Mouse (Mus musculus) inflammation-experienced regulatory T-cells, adult 6 months (primary cell): ENCODE measurements around the gene Fgf10. TPM values are rescaled to one million over a fixed set of nuclear protein-coding genes. Genes with fewer than 3 reads are reported as not detected.

Source experiments
- ATAC-seq: one replicate; pipeline ENCODE4 v1.8.0; 2017
- polyA plus RNA-seq, 3 experiments: library from polyadenylated mRNA; unstranded; fragments of 100-300 nt; shearing (Covaris generic); gene quantifications; one replicate each; pipeline ENCODE4 v1.2.1; 2017

Gene Fgf10
- polyA plus RNA-seq, result not detected

DNA sequence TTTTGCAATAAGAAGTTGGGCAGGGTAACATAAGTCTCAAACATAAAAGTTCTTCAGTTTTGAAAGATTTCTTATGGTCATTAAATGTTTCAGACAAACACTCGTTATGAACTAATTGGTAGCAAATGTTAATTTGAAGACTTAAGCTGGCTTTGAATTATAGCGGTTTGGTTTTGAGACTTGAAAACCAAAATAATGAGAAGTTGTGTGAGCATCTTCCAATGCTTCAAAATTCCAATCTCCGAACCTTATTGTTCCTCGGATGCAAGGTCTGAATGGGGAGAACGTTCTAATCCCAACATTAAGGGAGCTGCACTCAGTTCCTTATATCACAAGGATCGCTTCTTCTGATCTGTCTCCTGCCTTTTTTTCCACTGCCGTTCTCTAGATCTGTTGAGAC, at the start of gene Fgf10:
Gene Fgf10 (plus strand): TSS at position 301 of the 400 bp plus-strand sequence.
- no peak for ATAC-seq

DNA sequence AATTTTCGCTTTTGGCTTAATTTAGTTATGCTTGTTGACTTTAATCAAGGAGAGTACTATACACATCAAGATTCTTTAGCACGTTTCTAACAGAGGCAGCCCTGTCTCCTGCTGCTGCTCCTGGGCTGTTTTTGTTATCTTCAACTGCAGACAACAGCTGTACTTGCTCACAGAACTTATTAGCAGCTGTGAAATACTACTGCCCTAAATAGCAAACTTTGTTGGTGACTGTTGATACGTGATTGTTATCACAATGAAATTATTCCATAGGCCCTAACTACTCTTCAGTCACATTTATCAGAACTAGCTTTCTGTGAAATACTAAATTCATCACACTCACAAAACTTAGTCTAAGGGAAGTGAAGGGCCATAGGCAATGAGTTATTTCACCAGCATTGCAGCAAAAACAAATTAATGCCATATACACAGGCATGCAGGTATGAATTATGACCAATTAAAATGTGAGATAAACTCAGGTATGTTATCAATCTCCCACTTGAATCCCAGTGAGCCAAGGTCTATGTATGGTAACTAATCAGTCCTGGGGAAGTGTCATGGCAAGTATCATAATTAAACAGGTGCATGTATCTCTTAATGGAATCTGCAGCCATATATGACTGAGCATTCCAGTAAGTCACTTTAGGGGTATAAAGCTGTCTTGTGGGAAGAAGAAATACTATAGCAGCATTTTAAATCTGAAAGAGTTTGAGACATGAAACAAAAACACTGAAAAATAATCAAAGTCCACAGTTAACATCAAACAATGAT, 39.7 kb upstream of the Fgf10 start:
- no peak for ATAC-seq

DNA sequence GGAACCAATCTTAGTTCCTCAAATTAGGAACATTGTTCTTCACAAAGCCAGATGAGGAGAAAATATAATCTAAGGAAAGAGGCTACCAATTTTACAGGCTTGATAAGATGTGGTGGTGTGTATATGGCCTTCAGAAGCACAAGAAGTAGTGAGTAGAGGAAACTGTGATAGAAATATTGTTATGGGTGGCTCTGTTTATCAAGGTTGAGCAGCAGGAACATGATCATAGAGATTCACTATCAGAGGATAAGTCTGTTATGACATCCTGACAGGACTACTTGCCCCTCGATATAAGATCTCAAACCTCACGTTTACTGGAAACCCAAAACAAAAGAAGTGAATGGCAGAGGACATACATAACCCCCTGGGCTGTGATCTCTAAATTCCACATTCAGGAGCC, 38.1 kb upstream of the Fgf10 start:
- ATAC-seq, result no peak

DNA sequence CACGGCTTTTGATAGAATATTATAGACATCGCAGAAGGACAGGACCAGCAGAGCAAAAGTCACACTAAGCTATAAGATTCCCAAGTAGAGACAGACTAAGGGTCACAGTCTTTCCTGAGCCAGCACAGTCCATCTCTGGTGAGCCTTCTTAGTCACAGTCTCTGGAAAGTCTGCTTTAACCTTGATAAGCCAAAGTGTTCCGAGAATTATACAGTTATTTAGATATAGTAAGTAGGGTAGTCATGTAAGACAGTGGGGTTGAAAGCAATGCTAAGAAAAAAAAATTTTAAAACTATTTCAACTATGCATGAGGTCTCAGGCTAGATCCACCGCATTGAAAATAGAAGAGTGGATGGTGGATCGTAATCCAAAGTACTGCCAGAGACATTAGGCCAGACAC, 33.5 kb upstream of the Fgf10 start:
- ATAC-seq, result no peak

DNA sequence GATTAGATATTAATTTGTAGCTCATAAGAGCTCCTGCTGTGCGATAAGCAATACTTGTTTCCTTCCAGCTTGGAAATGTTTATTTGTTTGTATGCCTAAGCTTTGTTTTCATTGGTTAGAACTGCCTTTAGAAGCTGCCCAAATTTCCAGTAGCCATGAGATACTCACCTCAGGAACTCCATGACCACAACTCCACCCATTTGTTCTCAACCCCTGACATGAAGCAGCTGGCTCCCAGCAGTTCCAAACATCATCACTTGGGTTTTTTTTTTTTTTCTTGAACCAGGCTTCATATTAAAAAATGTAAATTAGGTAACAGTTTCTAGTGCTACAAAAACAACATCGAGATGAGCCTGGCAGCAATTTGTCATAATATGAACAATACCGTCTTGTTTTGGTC, 27.0 kb upstream of the Fgf10 start:
- ATAC-seq, result no peak

DNA sequence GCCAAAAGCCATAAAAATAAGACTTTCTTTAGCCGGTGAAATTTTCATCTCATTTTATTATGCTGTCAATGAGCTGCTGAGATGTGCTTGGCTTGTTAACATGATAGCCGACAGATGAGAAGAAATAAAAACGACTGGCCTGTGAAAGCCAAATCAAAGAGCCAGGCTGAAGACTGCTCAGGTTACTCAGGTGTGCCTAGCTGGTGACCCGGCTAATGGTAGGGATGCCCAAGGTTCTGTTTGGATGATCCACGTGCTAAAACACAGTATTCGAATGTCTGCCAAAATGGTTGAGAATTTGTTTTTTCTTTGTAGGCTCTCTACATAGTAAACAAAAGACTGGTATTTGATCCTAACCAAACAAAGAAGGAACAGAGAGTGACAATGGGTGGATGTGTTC, 26.5 kb upstream of the Fgf10 start:
- no peak for ATAC-seq

DNA sequence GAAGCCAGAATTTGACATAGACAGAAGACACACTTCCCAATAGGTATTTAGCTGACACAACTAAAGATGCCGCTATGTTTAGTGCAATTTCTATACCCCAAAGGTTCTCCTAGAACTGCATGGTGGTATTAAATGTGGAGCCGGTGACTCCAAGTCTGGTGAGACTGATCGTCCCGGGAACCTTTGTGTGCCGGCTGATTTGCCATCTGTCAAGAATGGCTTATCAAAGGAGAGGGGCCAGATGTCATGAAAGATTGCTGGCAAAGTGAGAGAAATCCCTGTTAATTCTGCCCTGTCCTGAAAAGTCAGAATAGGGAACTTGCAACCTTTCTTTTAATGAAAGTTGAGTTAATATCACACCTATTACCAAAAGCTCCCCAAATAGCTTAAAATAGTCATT, 12.6 kb upstream of the Fgf10 start:
- no peak for ATAC-seq

DNA sequence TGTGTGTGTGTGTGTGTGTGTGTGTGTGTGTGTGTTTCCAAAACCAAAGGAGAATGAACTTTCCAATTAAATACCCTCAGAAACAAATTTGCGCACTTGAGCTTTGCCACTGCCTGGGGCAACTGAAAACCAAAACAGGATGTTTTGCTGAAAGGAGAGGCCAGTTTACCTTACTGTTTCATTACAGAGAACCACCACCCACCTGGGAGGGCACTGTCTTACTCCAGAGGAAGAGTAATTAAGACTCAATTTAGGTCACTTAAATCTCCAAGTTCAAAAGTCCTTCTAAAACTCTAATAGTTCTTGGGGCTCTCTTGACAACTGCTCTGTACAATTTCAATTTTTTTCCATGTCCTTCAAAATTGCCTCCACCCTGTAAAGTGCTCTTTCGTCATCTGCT, 11.6 kb upstream of the Fgf10 start:
- no peak for ATAC-seq

DNA sequence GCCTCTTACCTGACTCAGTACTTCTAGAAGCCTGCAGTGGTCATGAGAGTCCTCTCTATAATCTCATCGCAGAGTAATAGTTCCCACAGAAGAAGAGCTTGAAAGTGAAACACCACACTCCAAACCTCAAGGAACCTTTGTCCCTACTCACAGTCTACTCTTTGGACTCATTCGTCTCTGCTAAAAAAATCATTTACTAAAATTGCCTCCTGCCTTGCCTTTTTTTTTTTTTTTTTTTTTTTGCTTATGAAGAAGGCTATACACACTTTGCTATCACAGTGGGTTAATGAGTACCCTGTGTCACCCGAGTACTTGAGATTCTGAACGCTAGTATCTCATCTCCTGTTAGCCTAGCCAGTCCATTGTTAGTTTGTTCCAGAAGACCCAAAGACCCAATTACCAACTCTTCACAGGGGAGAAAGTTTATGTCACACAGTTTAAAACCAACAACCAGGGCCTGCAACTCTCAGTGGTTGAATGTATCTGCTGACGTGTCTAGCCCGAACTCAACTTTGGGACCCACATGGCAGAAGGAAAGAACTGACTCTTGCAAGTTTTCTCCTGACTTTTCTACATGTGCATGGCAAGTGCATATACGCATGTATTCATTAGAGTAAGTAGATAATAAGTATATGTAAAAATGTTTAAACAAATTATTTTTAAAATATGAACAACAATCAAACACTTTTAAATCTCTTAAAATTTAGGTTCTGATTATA, 10.8 kb upstream of the Fgf10 start:
- ATAC-seq, result no peak

DNA sequence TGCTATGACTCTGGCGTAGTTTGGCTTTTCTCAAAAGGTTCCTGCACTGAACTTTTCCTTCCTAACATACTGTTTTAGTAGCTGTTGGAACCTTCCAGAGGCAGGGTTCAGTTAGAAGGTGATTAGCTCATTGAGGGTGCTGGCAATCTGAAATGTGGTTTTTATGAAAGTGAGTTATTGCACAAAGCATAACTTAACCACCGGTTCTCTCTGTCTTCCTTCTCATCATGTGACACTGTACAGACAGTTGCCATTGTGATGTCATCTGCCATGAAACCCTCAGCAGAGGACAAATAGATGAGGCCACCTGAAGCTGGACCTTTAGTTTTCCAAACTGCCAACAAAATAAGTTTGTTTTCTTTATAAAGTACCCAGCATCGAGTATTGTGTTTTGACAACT, 7.9 kb upstream of the Fgf10 start:
- no peak for ATAC-seq

DNA sequence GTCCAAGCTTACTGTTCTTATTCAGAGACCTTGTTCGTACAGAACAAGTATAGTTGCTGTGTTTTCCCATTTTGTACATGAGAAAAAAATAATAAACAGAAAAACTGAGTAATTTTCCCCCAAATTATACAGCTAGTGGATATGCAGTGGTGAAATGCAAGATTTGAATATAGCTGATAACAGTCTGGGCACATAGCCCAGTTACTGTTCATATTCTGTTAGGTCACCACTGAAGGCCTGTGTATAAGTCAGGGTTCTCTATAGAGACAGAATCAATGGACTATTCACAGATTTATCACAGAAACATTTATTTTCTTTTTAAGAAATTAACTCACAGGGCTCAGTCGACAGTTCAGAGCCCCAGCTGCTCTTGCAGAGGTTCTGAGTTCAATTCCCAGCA, 4.7 kb upstream of the Fgf10 start:
- no peak for ATAC-seq

DNA sequence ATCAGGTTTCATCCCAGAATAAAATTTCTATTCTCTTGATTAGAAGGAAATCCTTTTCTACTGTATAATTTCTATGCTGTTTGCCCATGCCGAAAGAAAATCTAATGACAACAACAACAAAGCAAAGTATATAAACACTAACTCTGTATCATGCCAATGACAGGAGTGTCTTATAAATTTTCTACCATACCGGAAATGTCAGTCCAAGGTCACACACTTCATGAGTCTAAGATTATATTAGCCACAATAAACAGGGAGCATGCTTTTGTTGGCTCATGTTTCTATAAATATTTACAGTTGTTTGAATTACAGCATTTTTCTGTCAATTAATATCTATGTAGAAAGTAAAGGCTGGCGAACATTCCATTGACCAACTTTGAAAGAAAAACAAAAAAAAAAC, 9.6 kb downstream of the Fgf10 start:
- no peak for ATAC-seq

DNA sequence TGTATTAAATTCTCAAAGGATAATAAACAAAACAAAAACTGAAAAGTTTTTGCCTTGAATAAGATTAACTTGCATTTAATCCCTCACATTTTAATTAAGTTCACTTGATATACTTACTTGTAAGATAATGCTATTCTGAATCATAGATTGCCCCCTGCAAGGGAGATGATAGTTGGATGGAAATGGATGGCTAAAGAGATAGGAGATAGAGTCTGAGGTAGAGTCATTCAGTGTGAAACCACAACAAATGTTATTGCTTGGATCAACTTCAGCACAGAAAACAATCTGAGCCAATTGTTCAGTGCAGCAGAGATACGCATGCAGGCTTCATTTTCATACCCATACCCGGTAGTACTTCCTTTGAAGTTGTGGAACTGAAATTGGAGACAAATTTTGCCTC, 23.5 kb downstream of the Fgf10 start:
- no peak for ATAC-seq

DNA sequence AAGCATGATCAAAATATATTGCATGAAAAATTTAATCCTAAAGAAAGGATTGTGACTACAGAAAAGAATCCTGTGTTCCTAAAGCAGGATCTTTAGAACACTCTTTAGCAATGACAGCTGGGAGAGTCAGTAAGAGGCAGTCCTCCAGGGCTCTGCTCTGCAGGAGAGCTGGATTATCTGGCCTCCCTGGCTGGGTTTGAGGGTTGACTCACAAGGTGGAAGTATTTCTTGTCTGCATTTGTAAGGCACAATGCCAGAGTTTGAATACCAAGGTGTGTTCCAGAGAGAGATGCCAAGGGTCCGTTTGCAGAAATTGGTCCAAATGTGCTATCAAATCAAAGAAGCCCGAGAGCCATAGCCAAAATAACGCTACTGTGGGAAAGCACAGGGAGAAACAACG, 25.5 kb downstream of the Fgf10 start:
- ATAC-seq, result no peak

DNA sequence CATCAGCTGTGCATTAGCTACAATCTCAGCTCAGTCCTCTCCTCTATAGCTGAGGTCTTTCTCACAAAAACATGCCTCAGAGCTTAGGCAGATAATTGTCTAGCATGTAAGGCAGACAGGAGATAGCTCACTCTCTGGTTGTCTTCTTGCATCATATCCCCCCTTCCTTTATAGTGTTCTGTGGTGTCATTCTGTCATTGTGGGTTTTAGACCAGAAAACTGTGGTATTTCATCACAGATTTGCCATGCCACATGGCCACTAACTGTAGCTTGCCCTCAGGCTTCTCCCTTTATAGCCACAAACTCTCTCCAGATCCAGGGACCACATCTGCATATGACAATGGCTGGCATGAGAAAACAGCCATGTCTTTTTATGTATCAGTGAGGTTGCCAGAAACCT, 34.1 kb downstream of the Fgf10 start:
- ATAC-seq, result no peak

DNA sequence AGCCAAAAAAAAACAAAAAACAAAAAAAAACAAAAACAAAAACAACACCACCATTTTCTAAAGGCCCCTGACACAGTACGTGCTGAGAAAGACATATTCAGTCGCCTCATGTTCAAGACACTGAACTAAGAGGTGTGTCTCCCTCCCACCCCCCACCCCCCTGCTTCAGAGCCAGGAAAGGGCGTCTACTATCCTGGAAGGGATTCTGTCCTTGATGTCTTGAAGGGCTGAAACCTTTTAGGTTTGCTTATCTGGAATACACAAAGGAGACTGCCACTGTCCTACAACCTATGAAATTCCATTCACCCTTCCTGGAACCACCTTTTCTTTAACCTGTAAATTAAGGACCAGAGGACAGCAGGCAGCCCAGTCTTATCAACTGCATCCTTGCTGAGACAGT, 36.1 kb downstream of the Fgf10 start:
- ATAC-seq, result no peak

DNA sequence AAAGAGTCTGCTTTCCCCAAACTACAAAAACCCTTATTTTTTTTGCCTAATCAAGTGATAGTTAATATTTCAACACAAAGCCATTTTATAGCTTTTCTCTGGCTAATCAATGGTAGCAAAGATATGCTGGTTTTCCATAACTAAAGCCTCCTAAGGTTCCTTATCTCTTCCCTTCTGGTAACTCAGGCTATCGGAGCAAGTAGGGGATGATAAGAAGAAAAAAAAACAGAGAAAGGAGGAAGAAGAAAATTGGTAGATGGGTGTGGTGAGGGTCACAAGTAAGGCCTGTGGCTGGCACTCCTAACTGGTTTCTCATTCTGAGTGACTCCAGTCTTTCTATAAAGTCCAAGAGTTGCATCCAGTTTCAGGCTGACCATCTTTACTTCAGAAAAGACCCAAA, 40.3 kb downstream of the Fgf10 start:
- ATAC-seq, result no peak

DNA sequence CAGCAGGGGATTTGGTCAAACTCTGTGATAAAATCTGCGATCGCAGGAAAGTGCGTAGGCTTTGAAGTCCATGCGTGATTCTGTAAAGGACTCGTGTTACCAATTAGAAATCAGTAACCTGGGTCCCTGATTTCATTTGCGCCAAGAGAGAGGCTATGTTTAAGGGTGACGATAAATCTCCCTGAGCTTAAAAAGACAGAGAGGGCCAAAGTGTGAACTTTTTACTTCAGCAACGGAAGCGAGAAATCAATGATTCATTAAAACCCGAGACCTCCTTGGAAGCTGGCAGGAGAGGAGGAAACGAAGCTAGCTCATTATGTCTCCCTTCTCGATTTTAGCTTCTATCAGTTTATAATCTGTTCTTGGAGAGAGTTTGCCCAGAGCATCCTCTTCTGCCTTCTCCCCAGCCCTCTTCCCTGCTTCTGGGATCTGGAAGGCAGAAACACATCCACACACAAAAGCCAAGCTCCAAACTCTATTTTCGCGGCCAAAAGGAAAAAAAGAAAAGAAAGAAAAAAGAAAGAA, 44.1 kb downstream of the Fgf10 start:
- ATAC-seq, result no peak

DNA sequence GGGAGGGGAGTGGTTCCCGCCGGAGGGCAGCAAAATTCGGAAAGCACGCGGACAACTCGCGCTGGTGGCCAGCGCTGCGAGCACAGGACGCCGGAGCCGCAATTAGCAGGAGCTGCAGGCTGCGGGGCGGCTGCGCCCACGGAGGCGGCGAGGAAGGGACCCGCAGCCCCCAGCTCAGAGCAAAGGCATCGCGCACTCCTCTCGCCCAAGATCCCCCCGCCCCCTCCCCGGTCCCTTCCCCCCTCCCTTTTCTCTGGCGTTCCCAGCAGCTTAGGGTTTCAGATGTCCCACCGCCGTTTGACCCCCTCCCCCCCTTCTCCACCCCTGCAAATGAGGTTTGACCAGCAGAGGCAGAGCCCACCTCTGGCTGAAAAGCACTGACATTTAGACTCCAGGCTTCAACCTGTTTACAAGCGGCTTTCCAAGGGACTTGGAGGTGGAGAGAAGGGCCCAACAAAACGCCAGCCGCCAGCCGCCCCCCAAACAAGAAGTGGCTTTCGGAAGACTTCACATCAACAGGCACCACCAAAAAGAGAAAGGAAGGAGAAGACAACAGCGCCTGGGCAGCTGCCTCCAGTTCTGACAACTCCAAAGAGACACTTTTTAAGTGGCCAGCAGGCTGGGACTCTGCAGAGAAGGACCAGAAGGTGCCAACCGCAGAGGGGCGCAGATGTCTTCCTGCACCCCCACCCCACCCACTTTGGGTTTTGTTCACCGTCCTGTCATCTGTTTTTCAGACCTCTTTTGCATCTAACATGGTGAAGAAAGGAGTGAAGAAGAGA, 44.9 kb downstream of the Fgf10 start:
- no peak for ATAC-seq

DNA sequence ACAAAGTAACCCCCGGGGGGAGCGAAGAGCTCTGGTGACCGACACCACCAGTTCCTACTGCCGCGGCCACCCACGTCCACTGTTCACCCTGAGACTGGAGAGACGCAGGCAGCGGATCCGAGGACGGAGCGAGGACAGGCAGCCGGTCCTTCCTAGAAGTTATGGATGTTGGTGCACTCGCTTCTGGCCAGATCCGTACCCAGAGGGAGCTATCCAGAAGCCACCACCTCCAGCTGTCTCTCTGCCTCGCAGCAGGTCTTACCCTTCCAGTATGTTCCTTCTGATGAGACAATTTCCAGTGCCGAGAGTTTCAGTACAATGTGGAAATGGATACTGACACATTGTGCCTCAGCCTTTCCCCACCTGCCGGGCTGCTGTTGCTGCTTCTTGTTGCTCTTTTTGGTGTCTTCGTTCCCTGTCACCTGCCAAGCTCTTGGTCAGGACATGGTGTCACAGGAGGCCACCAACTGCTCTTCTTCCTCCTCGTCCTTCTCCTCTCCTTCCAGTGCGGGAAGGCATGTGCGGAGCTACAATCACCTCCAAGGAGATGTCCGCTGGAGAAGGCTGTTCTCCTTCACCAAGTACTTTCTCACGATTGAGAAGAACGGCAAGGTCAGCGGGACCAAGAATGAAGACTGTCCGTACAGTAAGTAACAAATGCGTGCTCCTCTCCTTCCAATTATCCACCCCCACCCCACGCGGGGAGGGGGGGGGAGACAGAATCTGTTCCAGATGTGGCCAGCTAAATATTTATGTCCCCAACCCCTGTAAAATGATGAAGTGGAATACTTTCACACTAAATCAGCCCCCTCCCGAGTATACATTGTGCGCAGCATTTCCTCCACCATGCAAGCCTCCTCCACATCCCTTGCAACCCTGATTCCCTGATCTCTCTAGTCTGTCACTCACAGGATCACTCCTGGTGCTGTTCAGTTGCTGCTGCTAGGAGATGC, 45.8 kb downstream of the Fgf10 start:
- ATAC-seq, result no peak

DNA sequence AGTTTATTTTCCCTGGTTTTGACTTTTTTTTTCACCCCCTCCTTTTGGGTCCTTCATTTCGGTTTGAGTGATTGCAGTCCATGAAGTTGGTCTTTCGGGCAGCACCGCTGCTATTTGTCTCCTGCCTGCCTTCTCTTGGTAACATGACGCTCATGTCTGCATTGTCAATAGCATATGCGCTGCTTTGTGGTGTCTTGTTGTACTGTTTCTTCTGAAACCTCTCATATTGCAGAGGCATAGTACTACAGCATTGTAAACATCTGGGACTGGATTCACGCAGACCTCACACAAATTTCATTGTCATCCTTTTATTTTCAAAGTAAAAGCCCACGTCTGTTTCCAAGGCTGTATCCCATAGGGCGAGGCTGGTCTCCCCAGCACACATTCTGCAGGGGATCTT, 46.7 kb downstream of the Fgf10 start:
- ATAC-seq, result no peak

DNA sequence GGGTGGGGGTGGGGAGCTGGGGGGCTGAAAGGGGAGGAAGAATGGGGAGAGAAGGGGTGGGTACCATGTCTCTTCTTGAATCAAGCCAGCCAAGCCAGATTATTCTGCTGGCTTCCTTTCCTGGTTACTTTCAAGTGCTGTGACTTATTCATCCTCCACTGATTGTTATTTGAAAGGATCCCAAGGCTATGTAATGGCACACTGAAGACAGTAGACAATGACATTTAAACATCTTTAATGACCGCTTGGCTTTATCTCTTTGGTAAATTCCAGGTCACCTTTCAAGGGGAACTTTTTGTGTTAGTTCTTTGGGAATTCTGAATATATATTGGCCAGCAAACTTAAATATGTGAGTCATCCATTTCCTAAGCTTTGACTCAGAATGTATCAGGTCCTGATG, 47.1 kb downstream of the Fgf10 start:
- no peak for ATAC-seq
